Mouse (Mus musculus): ENCODE measurements around the gene Tirap. TPM values are rescaled to one million over a fixed set of nuclear protein-coding genes. Genes with fewer than 3 reads are reported as not detected.

Tirap gene
- total RNA-seq (2014; rRNA removed) (2.6 and 4.3 TPM in 2 replicates), polyA plus RNA-seq (2015; fragmentation: Nextera tagmentation; extraction: Ambion mirVana) (2.7 and 3.4 TPM in 2 replicates)

DNA sequence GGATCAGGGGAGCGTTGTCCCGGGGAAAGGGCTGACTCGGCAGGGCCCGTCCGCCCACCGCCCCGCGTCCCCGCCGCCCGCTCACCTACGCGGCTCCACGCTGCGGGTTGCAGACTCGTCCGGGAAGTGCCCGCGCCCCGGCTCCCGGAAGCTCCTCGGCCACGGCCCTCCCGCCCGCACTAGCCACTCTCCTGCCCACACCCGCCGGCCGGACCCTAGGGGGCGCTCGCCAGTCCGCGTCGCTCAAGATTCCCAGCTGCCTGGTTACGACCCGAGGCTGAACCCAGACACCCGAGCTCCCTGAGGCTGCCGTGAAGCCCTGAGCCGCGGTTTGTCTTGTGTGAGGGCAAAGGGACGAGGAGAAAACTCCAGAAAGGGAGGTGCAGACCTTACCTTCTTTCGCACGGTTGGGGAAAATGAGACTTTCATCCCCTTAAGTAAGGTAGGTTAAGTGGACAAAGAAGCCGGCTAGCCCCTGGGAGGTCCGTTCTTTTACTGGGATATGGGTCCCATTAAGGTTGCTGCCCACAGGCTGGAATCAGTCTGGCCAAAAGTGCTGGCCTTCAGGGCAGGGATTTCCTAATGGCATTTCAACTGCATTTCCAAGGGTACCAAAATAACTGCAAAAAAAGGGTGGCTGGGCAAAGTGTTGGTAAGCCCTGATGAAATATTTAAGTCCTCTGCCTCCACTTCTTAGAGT lies at the start of gene Tirap, which contains the start of gene Srpr:
Gene Tirap (minus strand): TSS at position 520 of the 700 bp plus-strand sequence.
Gene Srpr (plus strand): TSS at position 404 of the 700 bp plus-strand sequence.
- H3K4me1 ChIP-seq (ENCODE audit: insufficient read depth, low read length): peaks cover 7% of the 10 kb centered on the region; the same call in 1 of the 2 replicates
- H3K9ac ChIP-seq (replicated peaks; ENCODE audit: low read length, poor library complexity, severe bottlenecking): peak within 1 kb of the TSS; percentile 44
- WGBS: under 1% methylated on average over 41 of the region's 44 CpGs
- ATAC-seq (ENCODE audit: low FRiP score) (peak; percentile 88), DNase-seq (ENCODE audit: low spot score) (peak; percentile 77)
- peak; percentile 78 for TF ChIP-seq CTCF (IDR thresholded peaks at IDR 0.05)
- H3K4me2 ChIP-seq (ENCODE audit: low read depth, low read length, poor library complexity, severe bottlenecking): peak within 1 kb of the TSS; percentile 87
- H3K4me3 ChIP-seq (ENCODE audit: low read depth, low read length): peak within 1 kb of the TSS; percentile 45
- H3K9me3 ChIP-seq (ENCODE audit: low read length): no peaks in the 10 kb centered on the region
- peaks cover 5% of the 10 kb centered on the region; the same call in 1 of the 2 replicates for H3K36me3 ChIP-seq (ENCODE audit: insufficient read depth, low read length)
- H3K27ac ChIP-seq (ENCODE audit: low read depth, low read length): no peak within 1 kb of the TSS
- no peaks in the 10 kb centered on the region for H3K27me3 ChIP-seq (ENCODE audit: insufficient read depth, low read length)

DNA sequence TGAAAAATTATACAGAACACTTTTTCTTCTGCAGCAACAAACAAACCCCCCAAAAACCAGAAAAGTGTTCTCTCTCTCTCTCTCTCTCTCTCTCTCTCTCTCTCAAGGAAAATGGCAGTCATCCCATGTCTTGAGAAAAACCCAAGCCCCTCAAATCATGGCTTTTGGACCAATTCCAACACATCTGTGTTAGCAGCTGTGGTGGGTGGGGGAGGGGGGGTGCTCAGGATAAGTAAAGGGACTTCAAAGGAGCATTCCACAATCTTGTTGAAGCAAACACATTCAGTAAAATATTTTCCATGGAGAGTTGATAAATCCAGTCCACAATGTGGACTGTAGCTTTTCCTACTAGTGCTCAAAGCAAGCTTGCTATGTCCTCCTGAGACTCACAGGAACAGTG lies 49.4 kb upstream of the Tirap start:
- no peak for ATAC-seq (ENCODE audit: low FRiP score)
- H3K9ac ChIP-seq (replicated peaks; ENCODE audit: low read length, poor library complexity, severe bottlenecking): no peak overlapping the region
- no peaks in the 10 kb centered on the region for H3K9me3 ChIP-seq (ENCODE audit: low read length)
- DNase-seq (ENCODE audit: low spot score): peak; percentile 15
- no peaks in the 10 kb centered on the region for H3K4me1 ChIP-seq (ENCODE audit: insufficient read depth, low read length)
- no peak overlapping the region for H3K4me3 ChIP-seq (ENCODE audit: low read depth, low read length)
- H3K27ac ChIP-seq (ENCODE audit: low read depth, low read length): no peak overlapping the region
- no peaks in the 10 kb centered on the region for H3K27me3 ChIP-seq (ENCODE audit: insufficient read depth, low read length)
- H3K36me3 ChIP-seq (ENCODE audit: insufficient read depth, low read length): no peaks in the 10 kb centered on the region
- no peak for TF ChIP-seq CTCF (IDR thresholded peaks at IDR 0.05)
- H3K4me2 ChIP-seq (ENCODE audit: low read depth, low read length, poor library complexity, severe bottlenecking): no peak overlapping the region

DNA sequence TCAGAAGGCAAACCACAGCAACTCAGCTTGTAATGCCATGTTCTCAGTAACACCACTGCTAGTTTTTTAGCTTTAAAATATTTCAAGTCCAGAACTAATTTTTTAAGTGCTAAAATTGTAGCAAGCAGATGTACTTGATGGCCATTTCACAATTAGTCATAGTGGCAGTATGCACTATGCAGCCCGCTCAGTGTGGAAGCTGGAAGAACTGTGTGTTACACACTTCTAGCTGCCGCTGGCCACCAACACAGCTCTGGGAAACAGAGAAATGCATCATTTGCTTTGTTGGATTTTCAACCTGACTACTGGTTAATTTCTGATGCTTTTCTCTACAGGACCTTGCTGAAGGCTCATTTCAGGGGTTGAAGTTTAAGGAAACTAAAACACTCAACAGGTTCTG lies 47.3 kb upstream of the Tirap start:
- no peak for TF ChIP-seq CTCF (IDR thresholded peaks at IDR 0.05)
- Histone ChIP-seq H3K9me3 (ENCODE audit: low read length) (no peaks in the 10 kb centered on the region), H3K27me3 (ENCODE audit: insufficient read depth, low read length) (no peaks in the 10 kb centered on the region), H3K4me2 (ENCODE audit: low read depth, low read length, poor library complexity, severe bottlenecking) (no peak overlapping the region), H3K9ac (replicated peaks; ENCODE audit: low read length, poor library complexity, severe bottlenecking) (no peak overlapping the region), H3K4me1 (ENCODE audit: insufficient read depth, low read length) (no peaks in the 10 kb centered on the region), H3K4me3 (ENCODE audit: low read depth, low read length) (no peak overlapping the region), H3K36me3 (ENCODE audit: insufficient read depth, low read length) (no peaks in the 10 kb centered on the region), H3K27ac (ENCODE audit: low read depth, low read length) (no peak overlapping the region)
- 100% methylated on average over 2 of the region's 2 CpGs for WGBS
- ATAC-seq (ENCODE audit: low FRiP score) (no peak), DNase-seq (ENCODE audit: low spot score) (no peak)

DNA sequence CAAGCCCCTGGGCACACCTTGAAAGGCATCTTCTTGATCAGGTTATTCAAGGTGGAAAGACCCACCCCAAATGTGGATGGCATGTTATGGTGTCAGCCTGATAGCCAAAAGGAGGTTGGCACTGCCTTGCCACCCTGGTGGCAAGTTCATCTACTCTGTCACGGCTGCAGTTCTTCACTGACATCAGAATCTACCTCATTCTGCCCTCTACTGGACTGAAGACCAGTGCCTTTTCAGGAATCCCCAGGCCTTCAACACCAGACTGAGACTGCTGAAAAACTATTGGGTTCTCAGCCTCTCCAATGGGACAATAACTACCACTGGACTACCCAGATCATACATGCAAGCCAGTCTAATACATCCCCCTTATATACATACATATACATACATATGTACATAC lies 39.6 kb upstream of the Tirap start:
- Histone ChIP-seq H3K9me3 (ENCODE audit: low read length) (no peaks in the 10 kb centered on the region), H3K36me3 (ENCODE audit: insufficient read depth, low read length) (peaks cover 4% of the 10 kb centered on the region; the same call in 1 of the 2 replicates), H3K4me2 (ENCODE audit: low read depth, low read length, poor library complexity, severe bottlenecking) (no peak overlapping the region), H3K9ac (replicated peaks; ENCODE audit: low read length, poor library complexity, severe bottlenecking) (no peak overlapping the region), H3K27me3 (ENCODE audit: insufficient read depth, low read length) (no peaks in the 10 kb centered on the region), H3K4me1 (ENCODE audit: insufficient read depth, low read length) (no peaks in the 10 kb centered on the region), H3K27ac (ENCODE audit: low read depth, low read length) (no peak overlapping the region), H3K4me3 (ENCODE audit: low read depth, low read length) (no peak overlapping the region)
- 67% methylated on average over 1 of the region's 1 CpGs for WGBS
- ATAC-seq (ENCODE audit: low FRiP score) (no peak), DNase-seq (ENCODE audit: low spot score) (no peak)
- TF ChIP-seq CTCF (IDR thresholded peaks at IDR 0.05): peak; percentile 32

DNA sequence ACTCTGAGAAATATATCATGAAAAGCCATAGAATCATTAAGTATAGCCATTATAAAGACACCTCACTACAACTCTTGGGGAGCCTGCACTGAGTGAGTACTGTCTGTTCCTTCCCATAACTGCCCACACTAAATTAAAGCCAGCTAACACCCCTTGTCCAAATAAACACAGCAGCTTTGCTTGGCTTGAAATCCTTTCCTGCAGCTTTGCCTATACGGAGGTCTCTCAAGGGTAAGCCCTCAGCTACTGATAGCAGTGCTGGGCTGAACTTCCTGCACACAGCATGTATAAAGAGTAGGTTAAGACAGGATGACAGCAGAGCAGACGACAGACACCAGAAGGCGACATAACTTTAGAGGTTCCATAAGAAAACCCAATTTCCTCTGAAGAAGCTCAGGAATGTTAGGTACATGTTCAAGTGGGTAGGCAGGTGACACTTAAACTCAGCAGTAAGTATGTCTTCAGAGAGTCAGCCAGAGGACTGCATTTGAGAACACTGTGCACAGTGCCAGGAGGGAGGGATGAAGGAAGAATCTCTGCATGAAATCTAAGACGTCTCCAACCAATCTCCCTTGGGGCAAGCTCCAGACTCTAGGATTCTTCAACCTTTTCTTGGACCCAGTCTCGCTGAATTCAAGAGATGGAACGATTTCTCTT lies 39.0 kb upstream of the Tirap start:
- no peaks in the 10 kb centered on the region for H3K9me3 ChIP-seq (ENCODE audit: low read length)
- no peak overlapping the region for H3K4me3 ChIP-seq (ENCODE audit: low read depth, low read length)
- peaks cover 10% of the 10 kb centered on the region for H3K36me3 ChIP-seq (ENCODE audit: insufficient read depth, low read length)
- no peak for TF ChIP-seq CTCF (IDR thresholded peaks at IDR 0.05)
- no peaks in the 10 kb centered on the region for H3K27me3 ChIP-seq (ENCODE audit: insufficient read depth, low read length)
- peak overlapping the region; percentile 20; the same call in 1 of the 2 replicates for H3K27ac ChIP-seq (ENCODE audit: low read depth, low read length)
- ATAC-seq (ENCODE audit: low FRiP score): no peak
- no peak overlapping the region for H3K9ac ChIP-seq (replicated peaks; ENCODE audit: low read length, poor library complexity, severe bottlenecking)
- no peak overlapping the region for H3K4me2 ChIP-seq (ENCODE audit: low read depth, low read length, poor library complexity, severe bottlenecking)
- WGBS: 85% methylated on average over 6 of the region's 6 CpGs
- H3K4me1 ChIP-seq (ENCODE audit: insufficient read depth, low read length): no peaks in the 10 kb centered on the region
- DNase-seq (ENCODE audit: low spot score): no peak

DNA sequence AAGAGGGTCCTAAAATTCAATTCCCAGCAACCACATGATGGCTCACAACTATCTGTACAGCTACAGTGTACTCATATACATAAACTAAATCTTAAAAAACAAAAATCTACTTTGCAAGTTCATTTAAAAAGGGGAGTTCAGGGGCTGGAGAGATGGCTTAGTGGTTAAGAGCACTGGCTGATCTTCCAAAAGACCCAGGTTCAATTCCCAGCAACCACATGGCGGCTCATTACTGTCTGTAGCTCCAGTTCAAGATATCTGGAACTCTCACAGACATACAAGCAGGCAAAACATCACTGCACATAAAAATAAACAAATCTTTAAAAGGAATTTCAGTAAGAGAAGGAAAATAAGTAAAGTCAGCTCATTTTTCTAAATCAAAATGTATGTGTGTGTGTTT lies 38.3 kb upstream of the Tirap start:
- TF ChIP-seq CTCF (IDR thresholded peaks at IDR 0.05): no peak
- no peaks in the 10 kb centered on the region for H3K4me1 ChIP-seq (ENCODE audit: insufficient read depth, low read length)
- H3K9ac ChIP-seq (replicated peaks; ENCODE audit: low read length, poor library complexity, severe bottlenecking): no peak overlapping the region
- ATAC-seq (ENCODE audit: low FRiP score): no peak
- H3K9me3 ChIP-seq (ENCODE audit: low read length): no peaks in the 10 kb centered on the region
- no peak overlapping the region for H3K4me3 ChIP-seq (ENCODE audit: low read depth, low read length)
- no peak overlapping the region for H3K4me2 ChIP-seq (ENCODE audit: low read depth, low read length, poor library complexity, severe bottlenecking)
- H3K27ac ChIP-seq (ENCODE audit: low read depth, low read length): no peak overlapping the region
- DNase-seq (ENCODE audit: low spot score): no peak
- 93% methylated on average over 1 of the region's 1 CpGs for WGBS
- no peaks in the 10 kb centered on the region for H3K27me3 ChIP-seq (ENCODE audit: insufficient read depth, low read length)
- peaks cover 14% of the 10 kb centered on the region for H3K36me3 ChIP-seq (ENCODE audit: insufficient read depth, low read length)

Data from midbrain, postnatal 0 days (tissue).